Mouse (Mus musculus) gastrocnemius, postnatal 10 days (tissue): ENCODE data around the gene Wdr74. TPM values are rescaled to one million over a fixed set of nuclear protein-coding genes. Genes with fewer than 3 reads are reported as not detected.

Experiments
- DNase-seq: peaks from one replicate; pipeline ENCODE4 v3.0.0; 2021; ENCODE audit warnings: mixed read lengths
- long read RNA-seq, 2 experiments: library from polyadenylated mRNA; stranded (forward); transcript quantifications; one replicate each; pipeline ENCODE4 v2.0.0; 2021
- total RNA-seq, 2 experiments: library from RNA; stranded (reverse); gene quantifications; 2 replicates each; pipeline ENCODE4 v1.2.3; 2021

The Wdr74 gene
- total RNA-seq = 10 to 100 TPM; 26.5 to 27.4 TPM
- long read RNA-seq, experiment 1, transcript Wdr74-201 (11 exons, 1,204 nt) = major isoform, 21 of 26 reads
- long read RNA-seq, experiment 1, partial matches to known transcripts = 1 of 26 reads
- long read RNA-seq, experiment 1, other reads (novel, unspliced or antisense) = 3 of 26 reads
- long read RNA-seq, experiment 2, transcript Wdr74-201 (11 exons, 1,204 nt) = major isoform, 21 of 26 reads
- long read RNA-seq, experiment 2, partial matches to known transcripts = 2 of 26 reads
- long read RNA-seq, experiment 2, other reads (novel, unspliced or antisense) = 3 of 26 reads

- DNase-seq = peak; percentile 93
These were observed at the start of gene Wdr74 for GRCm38 (mm10) chr19:8735389-8736159. Gene Wdr74 (plus strand): TSS chr19:8735827.

DNA sequence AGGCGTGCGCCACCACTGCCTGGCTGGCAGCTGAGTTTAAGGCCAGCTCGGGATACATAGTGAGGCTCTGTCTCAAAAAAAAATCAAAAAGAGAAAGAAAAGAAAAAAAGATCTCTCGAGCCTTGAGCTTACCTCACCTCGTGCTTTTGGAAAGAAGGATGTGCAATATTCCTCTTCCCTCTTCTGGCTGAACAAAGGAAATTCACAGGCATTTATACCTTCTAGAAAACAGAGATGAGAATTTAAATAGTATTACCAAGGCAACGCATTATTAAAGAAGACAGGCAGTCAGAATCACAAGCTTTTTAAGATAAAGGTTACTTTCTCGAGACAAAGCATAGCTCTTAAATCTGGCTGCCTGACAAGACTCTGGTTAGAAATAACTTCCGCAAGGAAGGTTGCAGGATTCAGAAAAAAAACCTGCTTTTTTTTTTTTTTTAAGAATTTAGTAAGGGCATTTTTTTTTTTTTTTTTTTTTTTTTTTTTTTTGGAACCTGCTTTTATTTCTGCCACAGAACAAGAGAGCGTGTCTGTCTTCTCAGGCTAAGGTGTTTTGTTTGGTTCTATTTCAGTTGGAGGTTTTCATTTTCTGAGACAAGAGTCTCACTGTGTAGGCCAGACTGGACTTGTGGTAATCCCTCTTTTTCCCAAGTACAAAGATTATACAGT, 43.6 kb upstream of the Wdr74 start:
- no peak for DNase-seq

- no peak for DNase-seq
These were observed 42.9 kb upstream of the Wdr74 start for GRCm38 (mm10) chr19:8692740-8693139.

- DNase-seq = no peak
These were observed 40.3 kb upstream of the Wdr74 start for GRCm38 (mm10) chr19:8695330-8695729.

DNA sequence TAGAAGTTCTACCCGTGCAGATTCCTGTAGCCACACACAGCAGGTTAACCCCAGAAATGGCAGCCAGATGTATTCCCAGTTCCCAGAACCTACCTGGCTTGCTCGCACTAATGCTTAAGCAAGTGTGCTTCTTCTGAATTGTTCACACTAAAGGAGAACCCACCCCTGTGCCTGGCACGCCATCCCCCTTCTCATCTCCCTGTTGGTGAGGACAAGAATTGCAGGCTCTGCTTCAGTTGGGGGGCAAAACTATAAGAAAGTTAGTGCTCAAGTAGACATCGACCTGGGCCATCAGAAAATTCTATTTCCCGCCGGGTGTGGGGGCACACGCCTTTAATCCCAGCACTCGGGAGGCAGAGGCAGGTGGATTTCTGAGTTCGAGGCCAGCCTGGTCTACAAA, 36.0 kb upstream of the Wdr74 start:
- no peak for DNase-seq

DNA sequence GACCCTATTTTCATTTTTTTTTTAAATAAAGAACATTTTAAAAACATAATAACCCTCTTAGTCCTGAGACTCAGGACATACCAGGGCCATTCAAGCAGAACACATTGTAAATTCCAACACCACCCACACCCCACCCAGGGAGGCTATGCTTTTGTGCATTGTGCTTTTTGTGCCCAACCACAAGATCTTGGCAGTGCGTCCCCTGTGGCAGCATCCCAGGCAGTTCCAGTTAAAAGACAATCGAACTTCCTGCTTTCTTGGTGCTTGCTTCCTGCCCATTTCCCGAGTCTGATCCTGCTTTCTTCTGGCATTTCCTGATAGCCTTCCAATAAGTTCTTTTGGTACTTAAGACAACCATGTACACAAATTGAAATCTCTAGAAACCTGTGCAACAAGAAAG, 33.2 kb upstream of the Wdr74 start:
- DNase-seq = peak; percentile 26

- no peak for DNase-seq
These were observed 32.1 kb upstream of the Wdr74 start for GRCm38 (mm10) chr19:8703571-8703970.

- no peak for DNase-seq
These were observed 30.5 kb upstream of the Wdr74 start for GRCm38 (mm10) chr19:8705026-8705708.

- DNase-seq = no peak
These were observed 29.4 kb upstream of the Wdr74 start for GRCm38 (mm10) chr19:8706132-8706667.

DNA sequence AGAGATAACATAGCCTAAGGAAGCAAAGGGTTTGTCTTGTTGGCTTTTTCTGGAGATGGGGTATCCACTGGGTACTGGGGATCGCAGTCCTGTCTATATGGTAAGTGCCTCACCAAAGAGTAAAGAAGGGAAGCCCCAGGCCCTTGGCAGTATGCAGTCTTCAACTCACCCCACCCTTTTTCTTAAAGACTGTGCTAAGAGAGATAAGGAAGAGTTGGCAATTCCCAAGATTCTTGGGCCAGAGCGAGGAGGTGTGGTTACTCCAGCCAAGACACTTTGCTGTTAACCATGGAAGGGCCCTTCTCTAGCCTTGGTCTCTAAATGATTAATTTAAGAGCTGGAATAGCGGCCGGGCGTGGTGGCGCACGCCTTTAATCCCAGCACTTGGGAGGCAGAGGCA, 28.7 kb upstream of the Wdr74 start:
- no peak for DNase-seq

GRCm38 (mm10) chr19:8708954-8709353, 26.7 kb upstream of the Wdr74 start:
- no peak for DNase-seq

DNA sequence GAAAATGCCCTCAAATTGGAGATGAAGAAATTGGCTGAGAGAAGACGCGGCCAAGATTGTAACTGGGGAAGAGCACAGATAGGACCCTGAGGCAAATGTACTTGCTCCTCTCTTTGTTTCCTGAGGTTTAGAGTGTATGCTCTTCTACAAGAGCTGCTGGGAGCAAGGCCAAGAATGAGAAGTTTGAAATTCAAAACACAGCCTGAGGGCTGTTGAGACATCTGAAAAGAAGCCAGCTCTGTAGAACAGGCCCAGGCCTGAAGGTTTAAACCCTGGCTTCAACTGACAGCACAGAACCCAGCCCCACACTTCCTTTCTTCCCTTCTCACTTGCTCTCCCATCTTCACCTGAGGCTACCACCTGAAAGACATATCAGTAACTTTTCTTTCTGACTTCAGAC, 25.6 kb upstream of the Wdr74 start:
- DNase-seq = no peak

- DNase-seq = no peak
These were observed 24.1 kb upstream of the Wdr74 start for GRCm38 (mm10) chr19:8711506-8711905.

DNA sequence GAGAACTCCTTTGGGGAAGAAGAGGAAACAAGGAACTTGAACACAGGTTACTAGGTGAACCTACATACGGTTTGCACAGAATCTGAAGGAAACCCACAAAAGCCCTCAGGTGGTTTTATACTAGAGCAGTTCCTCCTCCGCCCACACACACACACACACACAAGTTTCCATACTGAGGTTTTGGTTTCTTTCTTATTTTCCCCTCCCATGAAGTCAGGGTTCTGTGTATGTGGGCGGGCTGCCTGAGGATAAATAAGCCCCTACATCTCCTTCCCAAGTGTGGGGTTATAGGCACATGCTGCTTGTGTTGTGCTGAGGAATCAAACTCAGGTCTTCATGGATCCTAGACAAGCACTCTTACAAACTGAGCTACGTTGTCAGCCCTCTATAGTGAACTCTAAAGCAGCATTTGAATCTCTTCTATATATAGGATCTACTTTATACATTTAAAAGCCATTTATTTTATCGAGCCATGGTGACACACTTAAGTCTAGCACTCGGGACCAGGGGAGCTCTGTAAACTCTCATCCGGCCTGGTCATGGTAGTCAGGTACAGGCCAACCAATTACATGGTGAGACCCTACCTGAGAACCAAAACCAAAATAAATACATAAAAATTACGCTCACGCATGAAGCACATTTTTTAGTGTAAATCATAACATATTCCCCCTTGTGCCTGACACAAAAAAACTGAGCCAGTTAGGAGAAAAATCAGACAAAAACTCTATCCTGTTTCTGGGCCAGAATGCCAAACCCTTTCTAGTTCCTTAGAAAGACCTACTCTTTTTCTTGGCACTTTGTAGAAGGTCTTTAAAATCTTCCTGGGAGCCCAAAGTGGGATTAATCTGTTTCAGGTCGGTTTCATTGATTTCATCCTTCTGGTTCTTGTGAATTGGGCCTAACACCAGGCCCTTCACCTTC, 23.4 kb upstream of the Wdr74 start:
- no peak for DNase-seq

GRCm38 (mm10) chr19:8712870-8713305, 22.7 kb upstream of the Wdr74 start:
- peak; percentile 57 for DNase-seq

GRCm38 (mm10) chr19:8713306-8713996, 22.2 kb upstream of the Wdr74 start:
- peak; percentile 92 for DNase-seq

DNA sequence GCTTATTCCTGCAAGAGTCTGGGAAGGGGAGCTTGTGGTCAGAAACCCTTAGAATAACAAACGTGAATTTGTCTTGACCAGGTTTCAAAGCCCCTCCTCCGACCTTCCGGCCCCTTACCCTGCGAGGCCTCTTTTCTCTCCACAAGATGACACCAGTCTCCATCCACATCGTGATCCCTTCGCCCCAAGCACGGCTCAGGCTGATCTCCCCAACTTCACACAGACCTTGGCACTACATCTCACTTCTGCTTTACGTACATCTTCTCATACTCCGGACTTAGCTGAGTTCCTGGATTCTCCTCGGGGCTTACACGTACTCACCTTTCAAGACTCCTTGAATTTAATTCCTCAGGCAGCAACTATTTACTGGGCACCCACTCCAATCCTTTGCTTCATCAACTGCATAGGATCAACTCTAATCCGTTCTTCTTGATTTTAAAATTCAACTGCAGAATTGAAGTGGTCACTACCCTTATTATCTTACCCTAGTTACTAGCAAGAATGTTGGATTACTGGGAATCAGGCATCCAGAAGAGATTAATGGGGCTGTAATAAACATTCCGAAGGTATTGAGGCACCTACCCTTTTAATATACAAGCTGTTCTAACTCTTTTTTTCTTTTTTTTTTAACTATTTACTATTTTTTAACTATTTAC, 21.5 kb upstream of the Wdr74 start:
- DNase-seq = no peak

DNA sequence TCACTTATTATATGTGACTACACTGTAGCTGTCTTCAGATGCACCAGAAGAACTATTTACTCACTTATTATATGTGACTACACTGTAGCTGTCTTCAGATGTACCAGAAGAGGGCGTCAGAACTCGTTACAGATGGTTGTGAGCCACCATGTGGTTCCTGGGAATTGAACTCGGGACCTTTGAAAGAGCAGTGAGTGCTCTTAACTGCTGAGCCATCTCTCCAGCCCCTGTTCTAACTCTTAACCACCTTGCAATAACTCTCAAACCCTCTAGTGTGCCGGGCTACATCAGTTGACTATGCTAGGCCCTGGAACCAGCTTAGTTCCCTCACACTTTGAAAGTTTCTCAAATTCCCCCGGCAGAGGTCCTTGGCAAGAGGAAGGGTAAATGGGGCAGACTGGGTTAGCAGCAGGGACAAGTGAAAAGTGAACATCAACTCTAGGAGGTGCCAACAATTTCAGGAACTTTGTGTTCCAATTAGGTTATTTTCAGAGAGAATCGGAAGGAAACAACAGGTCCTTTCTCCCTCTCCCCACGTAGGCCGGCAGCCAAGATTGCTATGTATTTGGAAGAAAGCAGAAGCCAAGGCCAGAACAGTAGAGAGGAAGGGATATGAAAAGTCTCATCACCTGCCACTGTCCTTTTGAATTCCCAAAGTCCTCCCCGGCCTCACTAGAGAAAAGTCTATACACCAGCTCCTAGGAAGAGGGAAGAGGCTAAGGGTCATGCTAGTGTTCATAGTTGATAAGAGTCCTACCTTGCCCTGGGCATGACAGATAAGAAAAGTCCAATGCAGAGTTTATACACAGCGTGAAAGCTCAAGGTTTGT, 20.8 kb upstream of the Wdr74 start:
- DNase-seq = no peak
